Comparison of ENCODE assay signal across 8 mouse cellular contexts in the genomic region with DNA sequence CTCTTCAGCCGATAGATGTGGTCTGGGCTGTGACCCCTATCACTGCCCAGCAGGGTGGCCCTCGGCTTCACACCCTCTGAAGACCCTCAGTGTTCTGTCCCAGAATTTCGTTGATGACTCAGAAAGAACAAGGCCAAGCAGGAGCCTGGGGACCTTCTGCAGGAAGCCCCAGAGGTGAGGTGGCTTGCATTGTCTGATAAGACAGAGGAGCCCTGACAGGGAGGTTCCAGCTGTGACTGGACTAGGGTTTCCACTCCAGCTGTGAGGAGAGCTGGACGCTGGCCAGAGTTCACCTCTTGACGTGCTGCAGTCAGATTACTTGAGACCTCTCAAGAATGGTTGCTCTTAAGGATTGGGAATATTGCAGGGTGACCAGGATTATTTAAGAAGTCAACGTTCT. TPM values are rescaled to one million over a fixed set of nuclear protein-coding genes. Genes with fewer than 3 reads are reported as not detected.
A peak's percentile ranks its signal among the peaks of the same experiment; 100 is the strongest.
DNase-seq lines count a peak whose midpoint lies in the region; ATAC-seq and TF ChIP-seq lines count a peak whose summit lies in the region.

No protein-coding gene starts in this region.

- peak overlapping the region; percentile 57 for H3K4me2 ChIP-seq in hindbrain, embryonic 16.5 days (ENCODE audit: low read length)
- H3K4me2 ChIP-seq in lung, embryonic 14.5 days, result peak overlapping the region; percentile 97
- peak overlapping the region; percentile 73 for H3K4me2 ChIP-seq in neural tube, embryonic 15.5 days

- no peak for TF ChIP-seq CTCF in lung, embryonic 14.5 days (IDR thresholded peaks at IDR 0.05; ENCODE audit: low read depth)

- no peak overlapping the region for H3K27ac ChIP-seq in hindbrain, embryonic 16.5 days (ENCODE audit: low read depth, low read length)
- H3K27ac ChIP-seq in lung, embryonic 14.5 days (ENCODE audit: low read depth), result no peak overlapping the region
- H3K27ac ChIP-seq in neural tube, embryonic 15.5 days (replicated peaks), result no peak overlapping the region

- peak overlapping the region; percentile 55 for H3K4me3 ChIP-seq in hindbrain, embryonic 16.5 days (ENCODE audit: low read length)
- H3K4me3 ChIP-seq in lung, embryonic 14.5 days (ENCODE audit: low read depth, low read length), result peak overlapping the region; percentile 92
- peak overlapping the region; percentile 84 for H3K4me3 ChIP-seq in neural tube, embryonic 15.5 days (replicated peaks)

- H3K27me3 ChIP-seq in hindbrain, embryonic 16.5 days (replicated peaks; ENCODE audit: control insufficient read depth, insufficient read depth, low read length), result no peaks in the 10 kb centered on the region
- no peaks in the 10 kb centered on the region for H3K27me3 ChIP-seq in lung, embryonic 14.5 days (ENCODE audit: insufficient read depth, low read length)
- H3K27me3 ChIP-seq in neural tube, embryonic 15.5 days (replicated peaks), result no peaks in the 10 kb centered on the region

- peaks cover 38% of the 10 kb centered on the region for H3K4me1 ChIP-seq in hindbrain, embryonic 16.5 days (ENCODE audit: control insufficient read depth, insufficient read depth, low read depth, low read length)
- peaks cover 25% of the 10 kb centered on the region for H3K4me1 ChIP-seq in lung, embryonic 14.5 days (ENCODE audit: insufficient read depth)
- H3K4me1 ChIP-seq in neural tube, embryonic 15.5 days, result peaks cover 63% of the 10 kb centered on the region

- peak overlapping the region; percentile 72 for H3K9ac ChIP-seq in hindbrain, embryonic 16.5 days (ENCODE audit: low read depth, low read length)
- H3K9ac ChIP-seq in lung, embryonic 14.5 days, result peak overlapping the region; percentile 92
- H3K9ac ChIP-seq in neural tube, embryonic 15.5 days (replicated peaks), result peak overlapping the region; percentile 78

- H3K36me3 ChIP-seq in hindbrain, embryonic 16.5 days (ENCODE audit: control insufficient read depth, insufficient read depth, low read length), result peaks cover 7% of the 10 kb centered on the region
- peaks cover 42% of the 10 kb centered on the region for H3K36me3 ChIP-seq in lung, embryonic 14.5 days (ENCODE audit: insufficient read depth)
- H3K36me3 ChIP-seq in neural tube, embryonic 15.5 days, result peaks cover 19% of the 10 kb centered on the region

- WGBS in hindbrain, embryonic 16.5 days, result 13% methylated on average over 6 of the region's 6 CpGs
- WGBS in lung, embryonic 14.5 days, result 4% methylated on average over 6 of the region's 6 CpGs
- 8% methylated on average over 6 of the region's 6 CpGs for WGBS in neural tube, embryonic 15.5 days

- no peak for ATAC-seq in hindbrain, embryonic 16.5 days
- no peak for ATAC-seq in lung, embryonic 14.5 days (ENCODE audit: insufficient read depth)
- no peak for ATAC-seq in neural tube, embryonic 15.5 days (ENCODE audit: low FRiP score)

- peak; percentile 37 for DNase-seq in cerebellum, adult 11-12 months
- no peak for DNase-seq in cerebellum, adult 11 months
- DNase-seq in embryo, embryonic 11 days, result peak; percentile 32
- peak; percentile 62 for DNase-seq in lung, embryonic 14.5 days
- DNase-seq in left cerebral cortex, adult 11 months (ENCODE audit: low spot score), result no peak
- no peak for DNase-seq in ovary, postnatal 14 days (ENCODE audit: low spot score)

- no peaks in the 10 kb centered on the region for H3K9me3 ChIP-seq in hindbrain, embryonic 16.5 days (ENCODE audit: control insufficient read depth, low read length)
- H3K9me3 ChIP-seq in lung, embryonic 14.5 days (ENCODE audit: low read depth, low read length), result no peaks in the 10 kb centered on the region
- no peaks in the 10 kb centered on the region for H3K9me3 ChIP-seq in neural tube, embryonic 15.5 days (replicated peaks)

RNA-seq across cellular contexts. Expression of gene Nt5dc2, which starts 1.2 kb away (rescaled TPM):
- polyA plus RNA-seq in hindbrain, embryonic 16.5 days (2015; fragmentation: Nextera tagmentation; extraction: Ambion mirVana), result 192 and 222 TPM in 2 replicates
- 476 and 510 TPM in 2 replicates for polyA plus RNA-seq in lung, embryonic 14.5 days (2014; fragmentation: Nextera tagmentation; extraction: Ambion mirVana)
- 226 and 228 TPM in 2 replicates for polyA plus RNA-seq in neural tube, embryonic 15.5 days (2015; fragmentation: Nextera tagmentation; extraction: Ambion mirVana)

RNA-seq across cellular contexts. Expression of gene Smim4, which starts 3.3 kb away (rescaled TPM):
- 51.3 and 53.9 TPM in 2 replicates for polyA plus RNA-seq in hindbrain, embryonic 16.5 days (2015; fragmentation: Nextera tagmentation; extraction: Ambion mirVana)
- 60.9 and 74.3 TPM in 2 replicates for polyA plus RNA-seq in lung, embryonic 14.5 days (2014; fragmentation: Nextera tagmentation; extraction: Ambion mirVana)
- 71.6 and 73.4 TPM in 2 replicates for polyA plus RNA-seq in neural tube, embryonic 15.5 days (2015; fragmentation: Nextera tagmentation; extraction: Ambion mirVana)

RNA-seq across cellular contexts. Expression of gene Stab1, which starts 36.4 kb away (rescaled TPM):
- polyA plus RNA-seq in hindbrain, embryonic 16.5 days (2015; fragmentation: Nextera tagmentation; extraction: Ambion mirVana), result 13.5 and 17.5 TPM in 2 replicates
- 64.4 and 71.3 TPM in 2 replicates for polyA plus RNA-seq in lung, embryonic 14.5 days (2014; fragmentation: Nextera tagmentation; extraction: Ambion mirVana)
- 16.9 and 18.1 TPM in 2 replicates for polyA plus RNA-seq in neural tube, embryonic 15.5 days (2015; fragmentation: Nextera tagmentation; extraction: Ambion mirVana)

Comparison
In these comparisons a context has a peak if more than half of its experiments do, and no peak if none do; other contexts are left out.
1. DNase-seq: peak in cerebellum, adult 11-12 months (single experiment), embryo, embryonic 11 days (single experiment) and lung, embryonic 14.5 days (single experiment); none in cerebellum, adult 11 months (single experiment), left cerebral cortex, adult 11 months (single experiment) and ovary, postnatal 14 days (single experiment).
2. Peak in every context shown above with its lines, with median percentiles within 50 percentile points of each other: H3K4me2 ChIP-seq, H3K4me3 ChIP-seq and H3K9ac ChIP-seq.